Mouse (Mus musculus): ENCODE measurements around the gene Etl4.

DNA sequence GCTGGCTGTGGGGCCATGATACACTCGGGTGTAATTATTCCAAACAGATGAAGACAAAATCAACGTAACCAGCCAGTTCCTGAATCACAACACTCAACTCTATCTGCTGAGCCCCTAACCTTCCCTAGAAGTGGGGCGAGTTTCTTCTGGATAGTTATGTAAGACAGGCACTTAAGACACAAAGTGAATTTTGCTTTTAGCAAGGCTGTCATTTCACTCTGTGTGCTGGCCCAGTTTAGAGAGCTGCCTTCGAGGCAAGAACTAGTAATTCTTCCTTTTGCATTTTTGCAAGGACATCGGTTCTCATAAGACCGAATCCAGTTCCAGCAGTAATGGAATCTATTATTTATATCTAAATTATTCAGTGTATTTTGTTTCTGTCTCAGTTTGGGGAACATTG lies 487.4 kb downstream of the Etl4 start:
- TF ChIP-seq CTCF (IDR thresholded peaks at IDR 0.05) = no peak
- no peak for TF ChIP-seq EP300 (IDR thresholded peaks at IDR 0.05)

All from lung, postnatal 0 days (tissue).